Mouse (Mus musculus): Measurements from ENCODE around the gene 1700012B07Rik. TPM values are rescaled to one million over a fixed set of nuclear protein-coding genes. Genes with fewer than 3 reads are reported as not detected.

Gene 1700012B07Rik
- total and polyA plus RNA-seq, 2 experiments from 2014 or later: not detected

GRCm38 (mm10) chr11:109737967-109738366 is 89.9 kb downstream of the 1700012B07Rik start:
- Histone ChIP-seq H3K27me3 (ENCODE audit: insufficient read depth, low read length) (no peaks in the 10 kb centered on the region), H3K4me3 (ENCODE audit: low read length) (no peak overlapping the region), H3K9me3 (ENCODE audit: low read length) (no peaks in the 10 kb centered on the region), H3K36me3 (ENCODE audit: insufficient read depth, low read length) (no peaks in the 10 kb centered on the region), H3K4me1 (ENCODE audit: insufficient read depth, low read length) (no peaks in the 10 kb centered on the region), H3K9ac (replicated peaks; ENCODE audit: low read length) (no peak overlapping the region), H3K27ac (no peak overlapping the region), H3K4me2 (ENCODE audit: low read depth, low read length) (no peak overlapping the region)
- 78% methylated on average over 3 of the region's 3 CpGs for WGBS
- DNase-seq (ENCODE audit: low spot score) (no peak), ATAC-seq (no peak)
- no peak for TF ChIP-seq CTCF (IDR thresholded peaks at IDR 0.05; ENCODE audit: low read depth)

Other genes starting within 250 kb of the 1700012B07Rik start
- 14.6 and 23.3 TPM in 2 replicates for gene Wipi1, start 216.1 kb downstream of the 1700012B07Rik start, total RNA-seq (2014; rRNA removed)
- gene Wipi1, start 216.1 kb downstream of the 1700012B07Rik start, polyA plus RNA-seq (2015; fragmentation: Nextera tagmentation; extraction: Ambion mirVana): 21.0 and 23.5 TPM in 2 replicates
- gene Prkar1a, start 178.6 kb downstream of the 1700012B07Rik start, total RNA-seq (2014; rRNA removed): 190 and 198 TPM in 2 replicates
- gene Prkar1a, start 178.6 kb downstream of the 1700012B07Rik start, polyA plus RNA-seq (2015; fragmentation: Nextera tagmentation; extraction: Ambion mirVana): 425 and 435 TPM in 2 replicates
- 9.1 and 10.1 TPM in 2 replicates for gene Fam20a, start 105.8 kb downstream of the 1700012B07Rik start, total RNA-seq (2014; rRNA removed)
- gene Fam20a, start 105.8 kb downstream of the 1700012B07Rik start, polyA plus RNA-seq (2015; fragmentation: Nextera tagmentation; extraction: Ambion mirVana): 9.3 and 9.4 TPM in 2 replicates
- gene Abca8b, start 167.8 kb upstream of the 1700012B07Rik start, total RNA-seq (2014; rRNA removed): 2.4 and 3.0 TPM in 2 replicates
- 1.0 and 1.2 TPM in 2 replicates for gene Abca8b, start 167.8 kb upstream of the 1700012B07Rik start, polyA plus RNA-seq (2015; fragmentation: Nextera tagmentation; extraction: Ambion mirVana)